Mouse (Mus musculus) monocyte, adult 2 months (primary cell): ENCODE measurements around the gene Aig1.
A peak's percentile ranks its signal among the peaks of the same experiment; 100 is the strongest.

Source experiments
- DNase-seq, 2 experiments: peaks; one replicate each; pipeline ENCODE4 v3.0.0; 2022; ENCODE audit warnings: low spot score in 2 of 2, low read depth in 1 of 2

Aig1 gene

DNA sequence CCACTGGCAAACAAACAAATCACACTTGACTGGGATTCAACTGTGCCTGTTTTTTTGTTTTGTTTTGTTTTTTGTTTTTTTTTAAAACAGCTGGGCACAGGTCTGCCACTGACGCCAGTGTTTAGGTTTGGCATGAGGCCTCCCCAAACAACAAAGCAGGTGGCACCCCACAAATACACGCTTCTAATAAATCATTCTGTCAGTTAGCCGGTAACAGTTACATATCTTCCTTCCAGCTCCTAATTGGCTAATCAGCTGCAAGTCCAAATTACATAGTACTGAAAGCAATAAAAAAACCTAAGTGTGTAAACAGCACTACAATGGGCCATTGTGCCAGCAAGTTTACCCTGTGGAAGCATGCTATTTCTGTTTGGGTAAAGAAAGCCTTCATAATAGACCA is 18.7 kb downstream of the Aig1 start:
- DNase-seq = no peak

DNA sequence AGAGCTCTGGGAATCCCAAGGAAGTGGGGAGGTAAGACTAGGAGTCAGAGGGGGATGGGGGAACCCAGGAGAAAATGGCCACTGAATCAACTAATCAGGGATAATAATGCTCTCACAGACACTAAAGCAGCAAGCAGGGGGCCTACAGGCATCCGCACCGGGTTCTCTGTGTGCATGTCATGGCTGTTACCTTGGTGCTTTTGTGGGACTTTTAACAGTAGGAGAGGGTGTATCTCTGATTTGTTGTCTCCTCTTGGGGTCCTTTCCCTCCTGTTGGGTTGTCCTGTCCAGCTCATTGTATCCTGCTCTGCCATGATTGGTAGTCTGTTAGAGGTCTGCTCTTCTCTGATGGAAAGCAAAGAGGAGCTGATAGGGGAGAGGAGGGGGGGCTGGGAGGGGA is 19.6 kb downstream of the Aig1 start:
- no peak for DNase-seq

DNA sequence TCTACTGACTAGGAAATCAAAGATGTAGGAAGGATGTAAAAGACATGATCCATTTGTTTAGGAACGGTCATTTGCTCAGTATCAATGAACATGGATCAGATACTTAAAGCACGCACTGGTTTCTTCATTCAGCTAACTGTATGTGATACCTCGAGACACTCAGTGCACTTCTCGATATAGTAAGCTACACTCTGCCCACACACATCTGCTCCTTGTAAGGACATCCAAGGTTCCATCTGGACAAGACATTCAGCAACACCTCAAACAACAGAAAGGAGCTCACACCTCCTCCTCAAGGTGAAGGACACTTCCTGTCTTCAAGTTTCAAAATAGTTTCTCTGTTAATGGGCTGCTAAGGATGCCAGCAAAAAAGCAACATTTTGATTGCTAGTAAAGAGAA is 23.9 kb downstream of the Aig1 start:
- DNase-seq = no peak

- DNase-seq = no peak
These were observed 25.0 kb downstream of the Aig1 start for GRCm38 (mm10) chr10:13843746-13844145.

- DNase-seq = no peak
These were observed 25.9 kb downstream of the Aig1 start for GRCm38 (mm10) chr10:13842855-13843254.

GRCm38 (mm10) chr10:13838511-13839126 is 30.2 kb downstream of the Aig1 start:
- no peak for DNase-seq

DNA sequence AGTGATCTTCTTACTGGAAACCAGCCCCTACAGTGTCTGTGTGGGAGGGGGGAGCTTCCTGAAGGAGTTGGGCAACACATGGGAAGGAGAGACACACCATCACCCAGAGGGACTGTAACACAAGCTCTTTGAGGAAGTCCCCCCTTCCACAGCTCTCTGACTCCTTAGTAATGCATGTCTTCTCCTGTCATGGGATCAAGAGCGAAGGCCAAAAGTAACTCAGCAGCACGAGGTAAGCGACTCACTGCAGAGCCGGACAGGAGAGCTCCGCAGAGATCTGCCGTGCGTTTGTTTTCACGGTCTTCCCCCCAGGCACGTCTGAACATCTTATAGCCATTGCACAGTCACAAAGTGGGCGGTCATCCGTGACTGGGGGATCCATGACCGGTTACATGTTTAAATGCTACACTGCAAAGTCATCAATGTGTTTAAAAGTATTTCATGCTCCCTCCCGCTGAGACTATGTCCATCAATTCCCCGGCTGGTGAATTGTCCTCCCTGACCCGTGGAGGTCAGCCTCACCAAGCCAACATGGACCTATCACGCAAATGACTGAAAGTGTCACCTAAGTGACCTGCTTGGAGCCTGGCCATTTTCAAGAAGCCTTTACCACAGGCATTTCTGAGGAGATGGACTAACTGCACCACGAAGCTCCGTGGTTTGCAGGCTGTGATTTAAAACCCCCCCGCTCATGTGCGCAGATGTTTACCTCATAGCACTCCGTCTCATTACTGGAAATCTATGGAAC is 30.9 kb downstream of the Aig1 start:
- DNase-seq = peak in 1 of 2 experiments; percentile 20

DNA sequence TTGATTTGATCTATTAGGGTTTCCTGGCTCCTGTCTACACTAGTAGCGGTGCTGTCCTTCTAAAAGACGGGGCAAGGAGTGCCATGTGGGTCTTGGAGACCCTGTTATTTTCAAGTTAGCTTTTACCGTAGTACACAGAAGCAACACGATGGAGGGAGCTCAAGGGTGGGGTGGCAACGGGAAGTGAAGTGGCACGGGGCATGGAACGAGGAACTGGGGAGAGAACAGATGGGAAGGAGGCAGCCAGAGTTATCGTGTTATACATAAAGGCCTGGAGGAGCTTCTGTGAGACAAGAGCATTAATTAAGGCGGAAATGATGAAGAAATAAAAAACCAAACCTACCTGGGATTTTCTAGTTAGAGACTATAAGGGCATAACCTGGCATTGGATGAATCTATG is 31.8 kb downstream of the Aig1 start:
- DNase-seq = no peak

- DNase-seq = no peak
These were observed 32.9 kb downstream of the Aig1 start for GRCm38 (mm10) chr10:13835737-13836475.

DNA sequence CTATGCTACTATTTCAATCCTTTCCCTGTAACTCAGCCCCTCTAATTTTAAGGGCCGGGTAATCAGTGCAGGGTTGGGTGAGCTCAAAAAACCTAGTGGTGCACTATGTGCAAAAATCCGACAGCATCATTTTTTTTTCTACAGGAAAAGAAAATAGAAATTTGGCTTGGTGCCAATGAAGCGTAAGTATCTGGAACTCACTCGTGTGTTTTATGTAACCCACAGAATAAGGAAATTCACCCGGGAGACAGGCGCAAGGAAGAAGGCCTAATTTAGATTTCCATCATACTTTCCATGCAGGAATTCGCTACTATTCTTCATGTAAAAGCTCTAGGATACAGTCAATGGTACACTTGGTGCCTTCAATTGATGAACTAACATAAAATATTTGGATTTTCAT is 34.7 kb downstream of the Aig1 start:
- DNase-seq = no peak

DNA sequence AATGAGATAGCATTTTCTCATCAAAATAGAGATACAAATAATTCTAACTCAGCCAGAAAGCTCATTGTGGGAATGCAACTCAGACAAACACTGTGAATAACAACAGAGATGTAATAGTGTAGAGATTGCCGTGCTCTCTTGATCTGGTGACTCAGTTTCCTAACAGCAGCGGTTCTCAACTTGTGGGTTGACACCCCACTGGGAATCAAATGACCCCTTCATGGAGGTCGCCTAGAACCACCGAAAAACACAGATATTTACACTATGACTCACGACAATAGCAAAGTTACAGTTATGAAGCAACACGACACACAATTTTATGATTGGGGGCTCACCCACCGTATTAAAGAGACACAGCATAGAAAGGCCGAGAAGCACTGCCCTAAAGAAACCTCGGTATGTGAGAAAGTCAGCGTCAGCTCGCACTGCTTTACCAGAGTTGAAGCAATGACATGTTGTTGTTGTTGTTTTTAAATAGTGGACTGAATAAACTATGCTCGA is 35.7 kb downstream of the Aig1 start:
- DNase-seq = no peak

GRCm38 (mm10) chr10:13832546-13833033 is 36.2 kb downstream of the Aig1 start:
- DNase-seq = peak; percentile 15 to 18

GRCm38 (mm10) chr10:13827150-13827549 is 41.6 kb downstream of the Aig1 start:
- no peak for DNase-seq

GRCm38 (mm10) chr10:13813591-13813990 is 55.2 kb downstream of the Aig1 start:
- DNase-seq = no peak

DNA sequence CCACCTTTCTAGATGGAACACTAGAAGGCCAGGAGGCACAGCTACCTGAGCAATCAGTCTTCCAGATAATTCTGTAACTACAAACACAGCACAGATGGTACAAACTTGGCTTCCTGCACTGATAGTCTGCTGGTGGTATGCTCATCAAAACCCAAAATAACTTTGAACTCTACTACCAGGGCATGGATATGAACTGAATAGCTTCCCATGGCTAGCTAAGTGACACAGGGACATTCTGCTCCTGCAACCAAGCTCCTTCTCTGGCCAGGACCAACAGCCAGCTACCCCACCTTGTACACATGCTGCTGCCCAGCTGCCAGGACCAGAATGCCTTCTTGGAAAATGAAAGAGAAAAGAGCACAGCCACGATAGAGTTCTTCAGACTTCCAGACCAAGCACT is 60.5 kb downstream of the Aig1 start:
- no peak for DNase-seq

DNA sequence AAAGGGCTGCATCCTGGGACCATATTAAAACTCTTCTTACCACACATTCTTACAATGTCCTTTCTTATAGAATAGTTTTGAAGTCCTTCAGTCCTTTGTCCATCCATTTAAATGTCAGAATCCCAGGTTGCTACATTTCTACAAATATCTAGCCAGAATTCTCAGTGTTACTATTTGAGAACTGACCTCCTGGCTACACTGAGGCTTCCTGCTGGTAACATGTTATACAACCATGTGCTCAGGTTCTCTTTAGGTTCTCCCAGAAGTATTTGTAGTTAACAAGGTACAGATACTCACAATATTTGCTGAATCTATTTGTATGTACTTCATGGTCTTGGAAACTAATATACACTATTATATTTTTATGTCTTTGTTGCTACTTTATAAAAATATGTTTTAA is 62.0 kb downstream of the Aig1 start:
- no peak for DNase-seq

- no peak for DNase-seq
These were observed 67.5 kb downstream of the Aig1 start for GRCm38 (mm10) chr10:13801296-13801695.

GRCm38 (mm10) chr10:13793458-13793857 is 75.3 kb downstream of the Aig1 start:
- no peak for DNase-seq

DNA sequence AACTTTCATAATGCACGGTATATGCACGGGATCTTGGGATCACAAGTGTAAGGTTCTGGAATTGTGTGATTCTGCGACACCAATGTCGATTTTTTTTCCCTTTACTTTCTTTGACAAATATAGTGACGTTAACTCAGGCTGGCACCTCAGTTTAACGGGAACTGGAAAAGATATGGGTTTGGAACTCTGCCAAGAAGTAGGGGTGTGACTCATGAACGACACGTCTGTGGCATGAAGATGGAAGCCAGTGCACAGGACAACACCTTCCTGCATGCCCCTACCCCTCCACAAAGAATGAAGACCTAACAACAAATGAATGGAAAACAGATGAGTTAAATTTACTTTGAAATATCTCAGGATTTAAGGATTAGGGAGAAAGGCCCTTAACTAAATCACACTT is 76.0 kb downstream of the Aig1 start:
- no peak for DNase-seq

GRCm38 (mm10) chr10:13789604-13790003 is 79.2 kb downstream of the Aig1 start:
- no peak for DNase-seq

DNA sequence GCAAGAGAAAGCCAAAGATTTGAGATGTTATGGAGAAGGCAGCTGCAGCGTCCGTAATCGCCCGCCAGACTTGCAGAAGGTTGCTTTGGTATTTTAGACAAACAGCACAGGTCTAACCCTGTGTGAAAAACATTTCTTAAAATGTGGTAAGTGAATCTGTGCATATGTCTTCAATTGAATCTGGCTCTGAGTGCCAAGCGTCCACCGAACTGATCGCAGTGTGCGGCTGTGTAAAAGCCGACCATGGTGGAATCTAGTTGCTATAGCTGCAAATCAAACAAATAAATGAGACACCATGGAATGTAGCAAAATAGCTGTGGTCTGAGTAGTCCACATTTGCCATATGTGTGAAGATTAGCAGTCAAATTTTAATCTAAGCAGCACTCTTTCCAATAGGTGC is 80.7 kb downstream of the Aig1 start:
- no peak for DNase-seq

- DNase-seq = no peak
These were observed 86.0 kb downstream of the Aig1 start for GRCm38 (mm10) chr10:13782774-13783173.
